Mouse (Mus musculus) adrenal gland, postnatal 14 days (tissue): ENCODE data around the gene Cx3cl1. TPM values are rescaled to one million over a fixed set of nuclear protein-coding genes. Genes with fewer than 3 reads are reported as not detected.

Experiments
- DNase-seq: peaks from one replicate; pipeline ENCODE4 v3.0.0; 2021; ENCODE audit warnings: mixed read lengths
- total RNA-seq: library from RNA; stranded (reverse); gene quantifications from 2 replicates; pipeline ENCODE4 v1.2.3, GENCODE M21; 2021

Gene Cx3cl1
- total RNA-seq, 1 experiment from 2014 or later, result 16.2 TPM

DNA sequence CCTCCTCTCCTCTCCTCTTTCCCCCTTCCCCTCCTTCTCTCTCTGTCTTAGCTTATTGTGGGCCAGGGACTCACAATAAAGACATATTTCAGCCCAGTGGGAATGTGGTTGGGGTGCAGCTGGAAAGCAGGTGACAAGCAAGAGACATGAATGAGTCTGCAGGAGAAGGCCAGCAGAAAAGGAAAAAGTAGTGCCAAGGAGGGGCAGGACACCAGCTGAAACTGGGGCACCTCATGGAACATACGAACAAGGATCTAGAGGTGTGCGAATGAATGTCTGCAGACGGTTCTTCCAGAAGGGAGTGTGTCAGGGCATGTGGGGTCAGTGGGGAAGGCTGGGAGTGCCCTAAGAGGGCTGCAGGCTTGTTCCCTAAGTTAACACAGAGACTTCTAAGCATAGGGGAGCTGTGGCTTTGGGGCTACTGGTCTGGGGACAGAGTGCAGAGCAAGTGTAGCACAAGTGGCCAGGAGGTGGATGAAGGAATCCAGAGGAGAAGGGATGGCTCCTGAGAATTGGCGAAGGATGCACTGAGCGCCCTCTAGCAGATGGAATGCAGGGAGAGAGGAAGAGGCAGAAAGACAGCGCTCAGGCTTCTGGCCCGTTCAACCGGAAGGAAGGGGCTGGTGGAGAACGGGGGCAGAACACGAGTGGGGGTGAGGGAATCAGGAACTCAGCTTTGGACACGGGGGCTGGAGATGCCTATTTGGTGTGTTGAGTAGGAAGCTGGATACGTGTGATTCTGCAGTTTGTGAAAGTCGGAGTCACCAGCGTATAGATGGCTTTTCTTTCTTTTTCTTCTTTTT lies 29.7 kb downstream of the Cx3cl1 start:
- peak; percentile 58 for DNase-seq

DNA sequence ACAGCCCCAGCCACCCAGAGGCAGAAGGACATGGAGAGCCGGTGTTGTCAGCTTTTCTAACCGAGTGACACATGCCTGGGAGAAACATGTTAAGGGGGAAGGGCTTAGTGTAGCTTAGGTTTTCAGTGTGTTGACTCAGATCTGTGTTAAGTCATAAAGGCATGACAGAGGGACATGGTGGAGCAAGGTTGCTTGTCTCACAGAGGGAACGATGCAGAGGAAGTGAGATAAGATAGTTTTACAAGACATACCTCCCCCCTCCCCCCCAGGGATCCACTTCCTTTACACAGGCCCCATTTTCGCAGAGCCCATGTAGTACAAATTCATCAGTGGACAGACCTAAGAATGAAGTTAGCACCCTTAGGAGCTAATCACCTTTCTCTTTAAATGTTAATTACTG lies 30.6 kb downstream of the Cx3cl1 start:
- no peak for DNase-seq

GRCm38 (mm10) chr8:94803551-94803950 lies 31.7 kb downstream of the Cx3cl1 start:
- DNase-seq, result peak; percentile 50

DNA sequence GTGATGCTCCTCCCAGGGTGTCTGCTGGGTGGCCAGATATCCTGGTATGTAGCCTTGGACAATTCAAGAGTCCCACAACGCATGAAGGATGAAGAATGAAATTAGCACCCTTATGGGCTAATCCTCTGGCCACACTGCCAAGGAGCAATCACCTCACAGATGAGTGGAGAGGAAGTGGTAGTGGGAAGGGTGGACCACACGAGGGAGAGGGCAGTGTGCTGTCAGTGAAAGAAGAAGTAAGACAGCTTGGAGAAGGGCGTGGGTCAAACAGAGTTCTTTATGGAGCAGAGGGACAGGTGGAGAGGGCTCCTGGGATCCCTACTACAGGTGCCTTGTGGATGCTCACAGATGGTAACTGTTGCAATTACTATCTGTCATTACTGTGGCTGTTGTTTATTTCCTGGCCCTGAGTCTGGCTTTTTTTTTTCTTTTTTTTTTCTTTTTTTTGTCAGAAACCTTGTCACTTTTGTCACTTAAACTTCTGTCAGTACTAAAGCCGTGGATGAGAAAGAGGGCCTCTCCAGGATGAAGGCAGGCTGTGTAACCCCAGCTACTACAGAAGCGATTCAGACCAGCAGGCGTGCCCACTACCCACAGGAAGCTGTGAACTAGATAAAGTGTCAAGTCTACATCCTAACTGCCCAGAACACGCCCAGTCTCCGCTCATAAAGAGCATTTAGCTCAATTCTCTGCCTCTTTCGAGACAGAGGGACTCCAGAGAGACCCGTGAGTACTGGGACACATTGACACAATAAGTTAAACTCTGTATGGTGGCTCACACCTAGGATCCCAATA lies 32.9 kb downstream of the Cx3cl1 start:
- DNase-seq, result no peak

DNA sequence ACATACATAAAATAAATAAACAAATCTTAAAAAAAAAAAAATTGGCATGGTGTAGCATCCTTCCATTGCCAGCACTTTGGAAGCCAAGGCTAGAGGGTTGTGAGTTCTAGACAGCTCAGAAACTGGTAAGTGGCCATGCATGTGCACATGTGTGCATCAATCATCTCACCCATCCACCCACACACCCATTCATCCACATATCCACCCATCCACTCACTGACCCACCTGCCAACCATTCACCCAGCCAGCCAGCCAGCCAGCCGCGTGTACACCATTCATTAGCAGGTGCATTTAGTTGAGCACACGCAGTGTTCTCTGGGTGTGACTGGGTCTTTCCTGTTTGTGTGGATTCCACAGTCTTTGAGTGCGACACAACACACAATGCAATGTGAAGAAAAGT lies 34.0 kb downstream of the Cx3cl1 start:
- no peak for DNase-seq

DNA sequence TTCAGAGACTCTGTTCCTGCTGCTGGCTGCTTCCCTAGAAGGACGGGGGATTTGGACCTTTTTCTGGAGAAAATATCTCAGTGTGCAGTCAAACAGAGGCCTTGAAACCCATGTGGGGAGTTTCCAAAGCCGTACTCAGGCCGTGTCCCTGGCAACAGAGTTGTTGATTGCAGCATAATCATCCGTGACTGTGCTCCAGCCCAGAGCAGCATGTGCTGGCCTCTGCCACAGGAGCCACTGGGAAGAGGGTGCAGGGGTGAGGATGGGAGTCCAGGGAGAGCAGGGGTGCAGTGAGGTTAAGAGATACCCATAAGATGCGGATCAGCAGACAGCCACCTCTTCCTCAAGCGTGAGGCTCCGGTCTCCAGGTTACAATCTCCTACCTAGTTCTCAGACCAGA lies 35.7 kb downstream of the Cx3cl1 start:
- DNase-seq, result peak; percentile 81

GRCm38 (mm10) chr8:94808372-94808771 lies 36.6 kb downstream of the Cx3cl1 start:
- no peak for DNase-seq

DNA sequence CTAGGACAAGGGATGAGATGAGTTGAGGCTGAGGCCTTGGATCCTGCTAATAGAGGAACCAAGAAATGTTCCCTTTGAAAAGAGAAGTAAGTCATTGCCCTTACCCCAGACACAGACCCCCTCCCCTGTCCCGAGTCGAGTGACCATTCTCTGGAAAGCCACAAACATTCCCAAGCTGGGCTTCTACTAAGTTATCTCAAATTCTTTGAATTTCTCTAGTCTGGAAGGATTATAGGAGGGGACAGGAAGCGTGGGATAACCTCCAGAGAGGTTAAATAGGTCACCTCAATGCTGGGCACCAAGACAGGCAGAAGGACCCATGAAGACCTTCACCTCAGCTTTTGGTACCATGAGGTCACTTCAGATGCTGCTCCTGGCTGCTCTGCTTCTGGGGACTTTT lies 38.3 kb downstream of the Cx3cl1 start, which contains the start of gene Ccl17:
TSS of gene Ccl17 (plus strand) at position 301 of the 400 bp plus-strand sequence.
- DNase-seq, result no peak

DNA sequence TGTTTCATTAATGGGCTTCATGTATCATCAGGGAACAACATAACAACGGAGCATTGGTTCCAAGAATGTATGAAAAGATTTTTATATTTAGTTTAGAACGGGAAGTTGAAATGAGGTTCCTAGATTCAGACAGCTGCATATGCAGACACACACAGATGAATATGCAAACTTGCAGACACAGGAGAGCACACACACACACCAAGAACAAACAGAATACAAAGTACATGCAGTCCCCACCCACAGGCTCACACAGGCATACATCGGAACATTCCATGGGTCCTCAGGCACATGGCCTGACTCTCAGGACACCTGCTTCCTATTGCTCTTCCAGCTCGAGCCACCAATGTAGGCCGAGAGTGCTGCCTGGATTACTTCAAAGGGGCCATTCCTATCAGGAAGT lies 39.0 kb downstream of the Cx3cl1 start:
- no peak for DNase-seq

DNA sequence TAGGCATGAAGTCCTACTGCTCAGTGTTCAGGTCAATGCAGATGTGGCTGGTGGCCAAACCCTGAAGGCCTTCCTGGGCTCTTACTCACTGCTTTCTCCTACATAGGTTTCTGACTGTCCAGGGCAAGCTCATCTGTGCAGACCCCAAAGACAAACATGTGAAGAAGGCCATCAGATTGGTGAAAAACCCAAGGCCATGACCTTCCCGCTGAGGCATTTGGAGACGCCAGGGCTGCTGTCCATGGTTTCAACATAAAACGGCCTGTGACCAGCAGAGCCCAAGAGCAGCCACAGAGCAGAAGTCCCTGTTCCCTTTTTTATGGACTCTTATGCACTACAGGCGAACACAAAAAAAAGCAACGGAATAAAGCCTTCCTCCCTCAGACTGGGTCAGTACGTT lies 39.8 kb downstream of the Cx3cl1 start:
- DNase-seq, result peak; percentile 70

- DNase-seq, result peak; percentile 86
Measured at GRCm38 (mm10) chr8:94812645-94813098, 40.9 kb downstream of the Cx3cl1 start.

DNA sequence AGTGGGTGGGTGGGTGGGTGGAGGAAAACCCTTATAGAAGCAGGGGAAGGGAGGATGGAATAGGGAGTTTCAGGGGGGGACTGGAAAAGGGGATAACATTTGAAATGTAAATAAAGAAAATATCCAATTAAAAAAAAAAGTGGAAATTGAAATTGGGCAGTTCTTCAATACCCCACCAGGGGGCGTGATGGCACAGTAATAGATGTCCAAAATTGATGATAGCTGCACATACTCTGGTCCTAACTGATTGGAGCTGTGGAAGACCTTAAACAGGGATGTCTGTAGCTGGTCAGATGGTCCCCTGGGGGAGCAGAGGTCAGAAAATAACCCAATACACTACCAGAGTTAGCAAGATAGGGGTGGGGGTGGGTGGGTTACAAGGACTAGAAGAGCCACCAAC lies 42.7 kb downstream of the Cx3cl1 start:
- DNase-seq, result peak; percentile 54

GRCm38 (mm10) chr8:94817933-94818332 lies 46.1 kb downstream of the Cx3cl1 start:
- DNase-seq, result no peak

DNA sequence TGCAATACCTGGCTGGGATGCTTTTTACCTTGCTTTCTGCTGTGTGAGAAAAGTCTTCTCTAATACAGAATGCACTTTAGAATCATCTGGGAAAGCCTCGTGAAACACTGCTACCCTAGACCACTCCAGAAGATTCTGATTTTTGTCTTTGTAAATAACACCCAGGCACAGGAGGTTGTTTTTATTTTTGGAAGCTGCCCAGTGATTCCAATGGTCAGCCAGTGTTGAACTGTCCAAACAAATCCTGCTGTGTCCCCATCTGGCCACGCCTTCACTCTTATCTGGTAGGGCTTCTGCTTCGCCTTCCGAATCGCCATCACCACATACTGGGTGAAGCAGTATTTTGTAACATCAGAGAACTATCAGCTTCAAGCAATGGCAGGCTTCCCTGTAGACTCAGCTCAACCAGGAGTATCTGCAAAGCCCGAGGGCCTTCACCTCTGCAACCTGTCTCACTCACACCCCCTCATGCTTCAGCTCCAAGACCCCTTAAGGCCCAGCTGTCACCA lies 47.9 kb downstream of the Cx3cl1 start:
- DNase-seq, result no peak

- no peak for DNase-seq
Measured at GRCm38 (mm10) chr8:94820553-94820952, 48.7 kb downstream of the Cx3cl1 start.

GRCm38 (mm10) chr8:94821381-94821780 lies 49.6 kb downstream of the Cx3cl1 start:
- DNase-seq, result no peak

DNA sequence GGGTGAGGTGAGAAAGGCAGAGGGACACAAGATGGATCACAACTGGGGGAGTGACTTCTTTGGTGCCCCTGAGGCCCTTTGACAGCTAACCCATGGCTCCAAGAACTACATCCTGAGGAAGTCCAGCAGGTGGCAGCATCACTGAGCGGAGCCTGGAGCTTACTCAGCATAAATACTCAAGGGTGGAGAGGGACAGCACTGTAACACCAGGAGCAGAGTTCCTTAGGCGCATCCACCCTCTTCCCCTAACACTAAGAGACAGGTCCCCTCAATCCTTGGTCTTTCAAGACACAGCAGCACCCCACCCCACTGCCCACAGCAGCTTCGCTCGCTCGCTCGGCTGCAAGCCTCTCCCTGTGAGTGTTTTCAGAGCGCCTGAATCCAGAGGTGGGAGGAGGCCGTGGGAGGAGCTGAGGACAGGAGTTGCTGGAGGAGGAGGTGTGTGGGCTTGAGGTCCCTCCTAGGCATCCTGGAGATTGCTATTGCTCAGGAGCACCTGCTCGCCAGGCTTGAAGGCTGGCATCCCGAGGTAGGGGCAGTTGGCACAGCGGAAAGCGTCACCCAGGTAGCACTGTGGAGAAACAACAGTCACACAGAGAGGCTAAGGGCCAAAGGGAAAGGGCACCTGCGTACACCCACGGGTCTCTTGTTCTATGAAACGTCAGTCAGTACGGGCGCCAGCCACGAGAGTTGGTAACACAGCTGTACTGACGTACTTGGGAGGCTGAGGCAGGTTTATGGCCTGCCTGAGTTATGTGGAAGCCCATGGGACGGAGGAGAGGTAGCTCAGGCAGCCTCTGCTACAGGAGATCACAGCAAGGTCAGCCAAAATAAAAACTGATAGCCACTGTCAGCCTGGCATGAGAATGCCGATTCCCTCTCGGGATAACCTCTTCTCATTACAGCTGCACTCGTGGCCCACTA lies 51.1 kb downstream of the Cx3cl1 start:
- DNase-seq, result peak; percentile 80

- no peak for DNase-seq
Measured at GRCm38 (mm10) chr8:94825170-94825569, 53.4 kb downstream of the Cx3cl1 start.

DNA sequence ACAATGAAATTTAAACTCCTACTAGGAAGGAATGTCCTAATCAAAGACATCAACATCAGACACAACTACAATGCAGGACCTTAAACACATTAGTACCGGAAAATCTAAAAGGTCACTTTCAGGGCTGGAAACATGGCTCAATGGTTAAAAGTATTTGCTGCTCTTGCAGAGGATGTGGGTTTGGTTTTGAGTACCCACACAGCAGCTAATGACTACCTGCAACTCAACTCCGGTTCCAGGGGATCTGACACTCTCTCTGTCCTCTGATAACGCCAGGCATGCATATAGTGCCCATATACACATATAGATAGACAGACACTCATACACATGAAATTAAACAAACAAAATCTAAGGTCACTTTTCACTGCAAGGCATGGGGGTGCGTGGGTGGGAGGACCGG lies 54.4 kb downstream of the Cx3cl1 start:
- no peak for DNase-seq

- no peak for DNase-seq
Measured at GRCm38 (mm10) chr8:94828284-94828683, 56.5 kb downstream of the Cx3cl1 start.
